Mouse (Mus musculus) hindbrain, embryonic 10.5 days (tissue): Measurements from ENCODE around the gene Zfp579. TPM values are rescaled to one million over a fixed set of nuclear protein-coding genes. Genes with fewer than 3 reads are reported as not detected.

Source experiments
- DNase-seq: peaks from one replicate; pipeline ENCODE4 v3.0.0-alpha.2; 2017; ENCODE audit warnings: low spot score
- H3K27ac ChIP-seq: fragments of 300-500 bp; sonication (generic); 2 replicates; pipeline ENCODE4 v1.5.1; 2016; ENCODE audit warnings: mild to moderate bottlenecking, moderate library complexity
- H3K27me3 ChIP-seq: fragments of 300-500 bp; sonication (generic); 2 replicates; pipeline ENCODE4 v1.6.1; 2016; ENCODE audit warnings: mild to moderate bottlenecking; ENCODE audit not compliant: poor library complexity, insufficient read depth, severe bottlenecking
- H3K36me3 ChIP-seq: fragments of 300-500 bp; sonication (generic); 2 replicates; pipeline ENCODE4 v1.6.1; 2016; ENCODE audit warnings: mild to moderate bottlenecking, moderate library complexity
- H3K4me1 ChIP-seq: fragments of 300-500 bp; sonication (generic); replicated peaks from 2 replicates; pipeline ENCODE4 v1.6.1; 2016; ENCODE audit warnings: mild to moderate bottlenecking
- H3K4me3 ChIP-seq: fragments of 300-500 bp; sonication (generic); 2 replicates; pipeline ENCODE4 v1.5.1; 2016; ENCODE audit warnings: mild to moderate bottlenecking, moderate library complexity
- H3K9me3 ChIP-seq: fragments of 300-500 bp; sonication (generic); 2 replicates; pipeline ENCODE4 v1.6.1; 2016; ENCODE audit warnings: mild to moderate bottlenecking, moderate library complexity
- WGBS: fragments of 180-500 bp; shearing (Covaris S2); methylation state at CpG from one replicate; pipeline ENCODE4 v1.1.7; 2016; 5-methylcytosine and 5-hydroxymethylcytosine counted together
- polyA plus RNA-seq: library from polyadenylated mRNA; unstranded; fragments of >200 nt; fragmentation: Nextera tagmentation; extraction: Ambion mirVana; gene quantifications from 2 replicates; pipeline ENCODE4 v1.2.1, GENCODE M21; 2016

Zfp579 gene
- polyA plus RNA-seq, 1 experiment from 2014 or later, result 43.1 TPM

GRCm38 (mm10) chr7:4942673-4943072 is 53.3 kb downstream of the Zfp579 start:
- H3K4me3 ChIP-seq, result no peak overlapping the region
- no peaks in the 10 kb centered on the region for H3K27me3 ChIP-seq
- no peak overlapping the region for H3K27ac ChIP-seq
- peaks cover 4% of the 10 kb centered on the region for H3K4me1 ChIP-seq
- 62% methylated on average over 5 of the region's 5 CpGs for whole genome bisulfite sequencing
- no peaks in the 10 kb centered on the region for H3K9me3 ChIP-seq
- no peaks in the 10 kb centered on the region for H3K36me3 ChIP-seq
- DNase-seq, result no peak

GRCm38 (mm10) chr7:4940068-4940479 is 55.9 kb downstream of the Zfp579 start:
- 0 out of 2 replicates have a peak overlapping the region, but pooled peaks have one; percentile 1 for H3K4me3 ChIP-seq
- no peaks in the 10 kb centered on the region for H3K27me3 ChIP-seq
- H3K4me1 ChIP-seq, result peaks cover 4% of the 10 kb centered on the region
- DNase-seq, result peak; percentile 82
- H3K27ac ChIP-seq, result no peak overlapping the region
- H3K9me3 ChIP-seq, result no peaks in the 10 kb centered on the region
- WGBS, result 21% methylated on average over 9 of the region's 9 CpGs
- H3K36me3 ChIP-seq, result no peaks in the 10 kb centered on the region

GRCm38 (mm10) chr7:4938456-4938855 is 57.5 kb downstream of the Zfp579 start:
- DNase-seq, result peak; percentile 73
- H3K36me3 ChIP-seq, result no peaks in the 10 kb centered on the region
- H3K4me3 ChIP-seq, result no peak overlapping the region
- H3K27me3 ChIP-seq, result no peaks in the 10 kb centered on the region
- peaks cover 6% of the 10 kb centered on the region; the same call in 1 of the 2 replicates for H3K9me3 ChIP-seq
- 30% methylated on average over 2 of the region's 2 CpGs for WGBS
- peaks cover 2% of the 10 kb centered on the region for H3K4me1 ChIP-seq
- no peak overlapping the region for H3K27ac ChIP-seq

GRCm38 (mm10) chr7:4937392-4937791 is 58.6 kb downstream of the Zfp579 start:
- no peak for DNase-seq
- H3K4me3 ChIP-seq, result no peak overlapping the region
- no peaks in the 10 kb centered on the region for H3K4me1 ChIP-seq
- H3K36me3 ChIP-seq, result no peaks in the 10 kb centered on the region
- H3K27ac ChIP-seq, result no peak overlapping the region
- no peaks in the 10 kb centered on the region for H3K27me3 ChIP-seq
- H3K9me3 ChIP-seq, result peaks cover 6% of the 10 kb centered on the region; the same call in 1 of the 2 replicates
- WGBS, result 78% methylated on average over 11 of the region's 11 CpGs

GRCm38 (mm10) chr7:4936832-4937231 is 59.1 kb downstream of the Zfp579 start:
- H3K27me3 ChIP-seq, result no peaks in the 10 kb centered on the region
- no peak for DNase-seq
- 79% methylated on average over 10 of the region's 10 CpGs for WGBS
- no peaks in the 10 kb centered on the region for H3K4me1 ChIP-seq
- H3K36me3 ChIP-seq, result no peaks in the 10 kb centered on the region
- H3K4me3 ChIP-seq, result no peak overlapping the region
- H3K9me3 ChIP-seq, result peaks cover 6% of the 10 kb centered on the region; the same call in 1 of the 2 replicates
- no peak overlapping the region for H3K27ac ChIP-seq

GRCm38 (mm10) chr7:4934160-4934914 is 61.6 kb downstream of the Zfp579 start:
- no peak for DNase-seq
- Histone ChIP-seq H3K4me3 (no peak overlapping the region), H3K27ac (no peak overlapping the region), H3K9me3 (peaks cover 6% of the 10 kb centered on the region; the same call in 1 of the 2 replicates), H3K36me3 (no peaks in the 10 kb centered on the region), H3K4me1 (no peaks in the 10 kb centered on the region), H3K27me3 (no peaks in the 10 kb centered on the region)
- 82% methylated on average over 4 of the region's 4 CpGs for WGBS

Other genes with a start within 250 kb of the Zfp579 start
- 40.8 and 46.1 TPM in 2 replicates for gene Cox6b2, start 243.1 kb downstream of the Zfp579 start, polyA plus RNA-seq
- gene Fam71e2, start 224.9 kb downstream of the Zfp579 start, polyA plus RNA-seq, result not detected in 2 replicates
- 0.44 and 0.96 TPM in 2 replicates for gene Il11, start 213.3 kb downstream of the Zfp579 start, polyA plus RNA-seq
- gene Tmem190, start 213.2 kb downstream of the Zfp579 start, polyA plus RNA-seq, result 0.30 TPM in 1 of 2 replicates, not detected in the other
- 2.6 and 4.3 TPM in 2 replicates for gene Tmem238, start 206.5 kb downstream of the Zfp579 start, polyA plus RNA-seq
- gene Rpl28, start 203.3 kb downstream of the Zfp579 start, polyA plus RNA-seq, result 378 and 382 TPM in 2 replicates
- 414 and 452 TPM in 2 replicates for gene Ube2s, start 183.6 kb downstream of the Zfp579 start, polyA plus RNA-seq
- gene Shisa7, start 151.5 kb downstream of the Zfp579 start, polyA plus RNA-seq, result 0.68 and 1.8 TPM in 2 replicates
- 2.6 and 3.3 TPM in 2 replicates for gene Isoc2b, start 125.9 kb downstream of the Zfp579 start, polyA plus RNA-seq
- 0.73 and 0.82 TPM in 2 replicates for gene Isoc2a, start 119.0 kb downstream of the Zfp579 start, polyA plus RNA-seq
- gene Gm36210, start 89.6 kb downstream of the Zfp579 start, polyA plus RNA-seq, result not detected in 2 replicates
- 5.3 and 6.5 TPM in 2 replicates for gene Zfp628, start 80.9 kb downstream of the Zfp579 start, polyA plus RNA-seq
- gene Nat14, start 74.1 kb downstream of the Zfp579 start, polyA plus RNA-seq, result 5.2 and 9.6 TPM in 2 replicates
- 1.0 and 1.7 TPM in 2 replicates for gene Ssc5d, start 70.4 kb downstream of the Zfp579 start, polyA plus RNA-seq
- not detected in 2 replicates for gene Sbk2, start 31.8 kb downstream of the Zfp579 start, polyA plus RNA-seq
- 0.10 TPM in 1 of 2 replicates, not detected in the other for gene Sbk3, start 25.0 kb downstream of the Zfp579 start, polyA plus RNA-seq
- gene Zfp524, start 18.3 kb upstream of the Zfp579 start, polyA plus RNA-seq, result 9.7 and 9.9 TPM in 2 replicates
- gene Fiz1, start 18.5 kb upstream of the Zfp579 start, polyA plus RNA-seq, result 55.2 and 65.1 TPM in 2 replicates
- gene Gm44973, start 19.3 kb upstream of the Zfp579 start, polyA plus RNA-seq, result 0.46 TPM in 1 of 2 replicates, not detected in the other
- gene Zfp865, start 24.2 kb upstream of the Zfp579 start, polyA plus RNA-seq, result 6.5 and 9.0 TPM in 2 replicates
- 5.4 and 7.9 TPM in 2 replicates for gene Ccdc106, start 24.4 kb upstream of the Zfp579 start, polyA plus RNA-seq
- gene 4632433K11Rik, start 38.0 kb upstream of the Zfp579 start, polyA plus RNA-seq, result 0.34 TPM in 1 of 2 replicates, not detected in the other
- gene Zfp784, start 42.3 kb upstream of the Zfp579 start, polyA plus RNA-seq, result 3.3 and 3.9 TPM in 2 replicates
- gene Zfp580, start 55.4 kb upstream of the Zfp579 start, polyA plus RNA-seq, result 37.7 and 53.4 TPM in 2 replicates
- 179 and 180 TPM in 2 replicates for gene U2af2, start 66.0 kb upstream of the Zfp579 start, polyA plus RNA-seq
- 61.3 and 76.8 TPM in 2 replicates for gene Epn1, start 84.1 kb upstream of the Zfp579 start, polyA plus RNA-seq
- gene Rfpl4, start 120.8 kb upstream of the Zfp579 start, polyA plus RNA-seq, result not detected in 2 replicates
- gene Rasl2-9, start 129.8 kb upstream of the Zfp579 start, polyA plus RNA-seq, result 0.32 and 0.69 TPM in 2 replicates
- not detected in 2 replicates for gene Vmn1r55, start 153.5 kb upstream of the Zfp579 start, polyA plus RNA-seq
- not detected in 2 replicates for gene Vmn1r56, start 200.6 kb upstream of the Zfp579 start, polyA plus RNA-seq
- gene Vmn1r57, start 222.3 kb upstream of the Zfp579 start, polyA plus RNA-seq, result not detected in 2 replicates